Mouse (Mus musculus): ENCODE measurements around the gene Parva. TPM values are rescaled to one million over a fixed set of nuclear protein-coding genes. Genes with fewer than 3 reads are reported as not detected.

Gene Parva
- polyA plus RNA-seq, 1 experiment from 2014 or later = 26.2 TPM

GRCm38 (mm10) chr7:112439846-112440245 lies 12.5 kb downstream of the Parva start:
- no peak for ATAC-seq (ENCODE audit: low read depth)
- H3K27me3 ChIP-seq = no peaks in the 10 kb centered on the region
- WGBS = 92% methylated on average over 3 of the region's 3 CpGs
- H3K4me1 ChIP-seq (replicated peaks) = peaks cover 31% of the 10 kb centered on the region
- no peak overlapping the region for H3K4me2 ChIP-seq
- no peak overlapping the region for H3K4me3 ChIP-seq
- H3K9me3 ChIP-seq = peaks cover 4% of the 10 kb centered on the region; the same call in 1 of the 2 replicates
- H3K36me3 ChIP-seq = no peaks in the 10 kb centered on the region
- H3K9ac ChIP-seq = no peak overlapping the region
- no peak overlapping the region for H3K27ac ChIP-seq (replicated peaks)

GRCm38 (mm10) chr7:112444152-112444984 lies 17.1 kb downstream of the Parva start:
- H3K27ac ChIP-seq (replicated peaks) = peak overlapping the region; percentile 74
- peak; percentile 71 for ATAC-seq (ENCODE audit: low read depth)
- peak overlapping the region; percentile 27 for H3K4me2 ChIP-seq
- 18% methylated on average over 12 of the region's 12 CpGs for WGBS
- peaks cover 43% of the 10 kb centered on the region for H3K4me1 ChIP-seq (replicated peaks)
- no peak overlapping the region for H3K4me3 ChIP-seq
- no peaks in the 10 kb centered on the region for H3K27me3 ChIP-seq
- peak overlapping the region; percentile 34; the same call in 1 of the 2 replicates for H3K9ac ChIP-seq
- H3K9me3 ChIP-seq = no peaks in the 10 kb centered on the region
- H3K36me3 ChIP-seq = no peaks in the 10 kb centered on the region

- ATAC-seq (ENCODE audit: low read depth) = peak; percentile 29; the same call in 1 of the 2 replicates
- peak overlapping the region; percentile 74 for H3K27ac ChIP-seq (replicated peaks)
- H3K27me3 ChIP-seq = no peaks in the 10 kb centered on the region
- peak overlapping the region; percentile 27 for H3K4me2 ChIP-seq
- H3K9me3 ChIP-seq = no peaks in the 10 kb centered on the region
- peaks cover 43% of the 10 kb centered on the region for H3K4me1 ChIP-seq (replicated peaks)
- H3K9ac ChIP-seq = 0 out of 2 replicates have a peak overlapping the region, but pooled peaks have one; percentile 34
- H3K4me3 ChIP-seq = no peak overlapping the region
- 8% methylated on average over 9 of the region's 9 CpGs for WGBS
- H3K36me3 ChIP-seq = no peaks in the 10 kb centered on the region
Observed at GRCm38 (mm10) chr7:112444985-112445367, 17.7 kb downstream of the Parva start.

GRCm38 (mm10) chr7:112446498-112446897 lies 19.2 kb downstream of the Parva start:
- Histone ChIP-seq H3K27me3 (no peaks in the 10 kb centered on the region), H3K4me1 (replicated peaks) (peaks cover 40% of the 10 kb centered on the region), H3K4me3 (no peak overlapping the region), H3K27ac (replicated peaks) (no peak overlapping the region), H3K9me3 (no peaks in the 10 kb centered on the region), H3K36me3 (no peaks in the 10 kb centered on the region), H3K4me2 (no peak overlapping the region), H3K9ac (no peak overlapping the region)
- WGBS = 90% methylated on average over 4 of the region's 4 CpGs
- ATAC-seq (ENCODE audit: low read depth) = no peak

GRCm38 (mm10) chr7:112449954-112450700 lies 22.8 kb downstream of the Parva start:
- no peak for ATAC-seq (ENCODE audit: low read depth)
- H3K4me2 ChIP-seq = no peak overlapping the region
- WGBS = 91% methylated on average over 8 of the region's 8 CpGs

GRCm38 (mm10) chr7:112452471-112452870 lies 25.2 kb downstream of the Parva start:
- Histone ChIP-seq H3K4me1 (replicated peaks) (peaks cover 19% of the 10 kb centered on the region), H3K27ac (replicated peaks) (no peak overlapping the region), H3K27me3 (no peaks in the 10 kb centered on the region), H3K4me3 (no peak overlapping the region), H3K36me3 (no peaks in the 10 kb centered on the region), H3K4me2 (no peak overlapping the region), H3K9ac (no peak overlapping the region), H3K9me3 (no peaks in the 10 kb centered on the region)
- WGBS = 43% methylated on average over 5 of the region's 5 CpGs
- no peak for ATAC-seq (ENCODE audit: low read depth)

More at GRCm38 (mm10) chr7:112449954-112450700, 22.8 kb downstream of the Parva start:
- H3K36me3 ChIP-seq = no peaks in the 10 kb centered on the region
- H3K4me1 ChIP-seq (replicated peaks) = peaks cover 28% of the 10 kb centered on the region
- no peaks in the 10 kb centered on the region for H3K9me3 ChIP-seq
- H3K27me3 ChIP-seq = no peaks in the 10 kb centered on the region
- no peak overlapping the region for H3K4me3 ChIP-seq
- H3K27ac ChIP-seq (replicated peaks) = no peak overlapping the region
- H3K9ac ChIP-seq = no peak overlapping the region

- H3K4me1 ChIP-seq (replicated peaks) = peaks cover 27% of the 10 kb centered on the region
- H3K27me3 ChIP-seq = no peaks in the 10 kb centered on the region
- no peak overlapping the region for H3K27ac ChIP-seq (replicated peaks)
- no peak overlapping the region for H3K9ac ChIP-seq
- WGBS = 15% methylated on average over 3 of the region's 3 CpGs
- H3K4me3 ChIP-seq = no peak overlapping the region
- H3K9me3 ChIP-seq = no peaks in the 10 kb centered on the region
- no peaks in the 10 kb centered on the region for H3K36me3 ChIP-seq
- no peak overlapping the region for H3K4me2 ChIP-seq
- ATAC-seq (ENCODE audit: low read depth) = no peak
Observed at GRCm38 (mm10) chr7:112453805-112454214, 26.5 kb downstream of the Parva start.

GRCm38 (mm10) chr7:112454380-112454779 lies 27.1 kb downstream of the Parva start:
- no peak overlapping the region for H3K4me3 ChIP-seq
- H3K27me3 ChIP-seq = no peaks in the 10 kb centered on the region
- no peaks in the 10 kb centered on the region for H3K36me3 ChIP-seq
- H3K4me1 ChIP-seq (replicated peaks) = peaks cover 28% of the 10 kb centered on the region
- H3K9ac ChIP-seq = no peak overlapping the region
- H3K27ac ChIP-seq (replicated peaks) = no peak overlapping the region
- no peak overlapping the region for H3K4me2 ChIP-seq
- no peaks in the 10 kb centered on the region for H3K9me3 ChIP-seq
- ATAC-seq (ENCODE audit: low read depth) = no peak
- WGBS = 66% methylated on average over 6 of the region's 6 CpGs

GRCm38 (mm10) chr7:112454951-112455350 lies 27.6 kb downstream of the Parva start:
- peaks cover 28% of the 10 kb centered on the region for H3K4me1 ChIP-seq (replicated peaks)
- no peak for ATAC-seq (ENCODE audit: low read depth)
- H3K27me3 ChIP-seq = no peaks in the 10 kb centered on the region
- no peak overlapping the region for H3K9ac ChIP-seq
- H3K4me2 ChIP-seq = no peak overlapping the region
- no peaks in the 10 kb centered on the region for H3K36me3 ChIP-seq
- 89% methylated on average over 2 of the region's 2 CpGs for WGBS
- H3K27ac ChIP-seq (replicated peaks) = no peak overlapping the region
- H3K9me3 ChIP-seq = no peaks in the 10 kb centered on the region
- H3K4me3 ChIP-seq = no peak overlapping the region

- no peak overlapping the region for H3K4me3 ChIP-seq
- ATAC-seq (ENCODE audit: low read depth) = no peak
- no peaks in the 10 kb centered on the region for H3K27me3 ChIP-seq
- H3K9ac ChIP-seq = no peak overlapping the region
- H3K36me3 ChIP-seq = no peaks in the 10 kb centered on the region
- H3K9me3 ChIP-seq = no peaks in the 10 kb centered on the region
- 88% methylated on average over 5 of the region's 5 CpGs for WGBS
- no peak overlapping the region for H3K27ac ChIP-seq (replicated peaks)
- H3K4me2 ChIP-seq = no peak overlapping the region
- peaks cover 31% of the 10 kb centered on the region for H3K4me1 ChIP-seq (replicated peaks)
Observed at GRCm38 (mm10) chr7:112455566-112456110, 28.3 kb downstream of the Parva start.

GRCm38 (mm10) chr7:112457373-112457772 lies 30.1 kb downstream of the Parva start:
- H3K9me3 ChIP-seq = no peaks in the 10 kb centered on the region
- H3K4me2 ChIP-seq = no peak overlapping the region
- no peaks in the 10 kb centered on the region for H3K36me3 ChIP-seq
- H3K9ac ChIP-seq = no peak overlapping the region
- peaks cover 37% of the 10 kb centered on the region for H3K4me1 ChIP-seq (replicated peaks)
- H3K27ac ChIP-seq (replicated peaks) = no peak overlapping the region
- no peaks in the 10 kb centered on the region for H3K27me3 ChIP-seq
- WGBS = 92% methylated on average over 4 of the region's 4 CpGs
- H3K4me3 ChIP-seq = no peak overlapping the region
- no peak for ATAC-seq (ENCODE audit: low read depth)

GRCm38 (mm10) chr7:112457920-112458319 lies 30.6 kb downstream of the Parva start:
- no peak overlapping the region for H3K4me3 ChIP-seq
- no peak overlapping the region for H3K4me2 ChIP-seq
- 89% methylated on average over 4 of the region's 4 CpGs for WGBS
- no peaks in the 10 kb centered on the region for H3K9me3 ChIP-seq
- no peak overlapping the region for H3K27ac ChIP-seq (replicated peaks)
- ATAC-seq (ENCODE audit: low read depth) = no peak
- H3K9ac ChIP-seq = no peak overlapping the region
- H3K27me3 ChIP-seq = no peaks in the 10 kb centered on the region
- peaks cover 42% of the 10 kb centered on the region for H3K4me1 ChIP-seq (replicated peaks)
- no peaks in the 10 kb centered on the region for H3K36me3 ChIP-seq

All from neural tube, embryonic 13.5 days (tissue).